Mouse (Mus musculus) forebrain, postnatal 0 days (tissue): ENCODE data around the gene Ssu72. TPM values are rescaled to one million over a fixed set of nuclear protein-coding genes. Genes with fewer than 3 reads are reported as not detected.
"Not testable (repeated sequence)": the region's sequence is repeated elsewhere in the genome, so short reads cannot be mapped to it uniquely, and the experiment has no call there.

Source experiments
- ATAC-seq: fragments of 200-750 bp; cut with Nextera tagmentation; 2 replicates; pipeline ENCODE4 v1.8.0; 2017; ENCODE audit warnings: mild to moderate bottlenecking, moderate library complexity
- DNase-seq: peaks from one replicate; pipeline ENCODE4 v3.0.0-alpha.2; 2015
- H3K27ac ChIP-seq: fragments of 300-500 bp; sonication (generic); 2 replicates; pipeline ENCODE4 v1.5.1; 2014; ENCODE audit warnings: low read depth, mild to moderate bottlenecking, antibody characterized with exemption, low read length, moderate library complexity, mixed read lengths
- H3K27me3 ChIP-seq: fragments of 300-500 bp; sonication (generic); 2 replicates; pipeline ENCODE4 v1.6.1; 2014; ENCODE audit warnings: mild to moderate bottlenecking, low read length, mixed read lengths; ENCODE audit not compliant: insufficient read depth
- H3K36me3 ChIP-seq: fragments of 300-500 bp; sonication (generic); 2 replicates; pipeline ENCODE4 v1.6.1; 2014; ENCODE audit warnings: mild to moderate bottlenecking, moderate library complexity; ENCODE audit not compliant: insufficient read depth
- H3K4me1 ChIP-seq: fragments of 300-500 bp; sonication (generic); 2 replicates; pipeline ENCODE4 v1.6.1; 2014; ENCODE audit warnings: antibody characterized with exemption; ENCODE audit not compliant: insufficient read depth
- H3K4me2 ChIP-seq: fragments of 300-500 bp; sonication (generic); 2 replicates; pipeline ENCODE4 v1.6.1; 2014; ENCODE audit warnings: low read depth, mild to moderate bottlenecking, moderate library complexity
- H3K4me3 ChIP-seq: fragments of 300-500 bp; sonication (generic); 2 replicates; pipeline ENCODE4 v1.5.1; 2014; ENCODE audit warnings: low read depth, low read length, mixed read lengths
- H3K9ac ChIP-seq: fragments of 300-500 bp; sonication (generic); 2 replicates; pipeline ENCODE4 v1.6.1; 2014; ENCODE audit warnings: mild to moderate bottlenecking
- H3K9me3 ChIP-seq: fragments of 300-500 bp; sonication (generic); 2 replicates; pipeline ENCODE4 v1.6.1; 2016; ENCODE audit warnings: low read length
- CTCF ChIP-seq: sonication (generic); IDR thresholded peaks from 2 replicates; pipeline ENCODE4 v1.5.1; 2016; ENCODE audit warnings: antibody characterized with exemption, control low read depth, low read depth
- WGBS: fragments of 180-500 bp; shearing (Covaris S2); extraction: QIAGEN DNeasy Blood & Tissue Kit; methylation state at CpG from one replicate; pipeline ENCODE4 v1.1.7; 2014; 5-methylcytosine and 5-hydroxymethylcytosine counted together
- polyA plus RNA-seq: library from polyadenylated mRNA; unstranded; fragments of >200 nt; fragmentation: Nextera tagmentation; extraction: Ambion mirVana; gene quantifications from 2 replicates; pipeline ENCODE4 v1.2.1, GENCODE M21; 2015
- total RNA-seq: library from RNA; depleted of rRNA; stranded (reverse); fragments of >200 nt; gene quantifications from 2 replicates; pipeline ENCODE4 v1.2.3, GENCODE M21; 2014

The Ssu72 gene
- total and polyA plus RNA-seq, 2 experiments from 2014 or later: 103 to 164 TPM

DNA sequence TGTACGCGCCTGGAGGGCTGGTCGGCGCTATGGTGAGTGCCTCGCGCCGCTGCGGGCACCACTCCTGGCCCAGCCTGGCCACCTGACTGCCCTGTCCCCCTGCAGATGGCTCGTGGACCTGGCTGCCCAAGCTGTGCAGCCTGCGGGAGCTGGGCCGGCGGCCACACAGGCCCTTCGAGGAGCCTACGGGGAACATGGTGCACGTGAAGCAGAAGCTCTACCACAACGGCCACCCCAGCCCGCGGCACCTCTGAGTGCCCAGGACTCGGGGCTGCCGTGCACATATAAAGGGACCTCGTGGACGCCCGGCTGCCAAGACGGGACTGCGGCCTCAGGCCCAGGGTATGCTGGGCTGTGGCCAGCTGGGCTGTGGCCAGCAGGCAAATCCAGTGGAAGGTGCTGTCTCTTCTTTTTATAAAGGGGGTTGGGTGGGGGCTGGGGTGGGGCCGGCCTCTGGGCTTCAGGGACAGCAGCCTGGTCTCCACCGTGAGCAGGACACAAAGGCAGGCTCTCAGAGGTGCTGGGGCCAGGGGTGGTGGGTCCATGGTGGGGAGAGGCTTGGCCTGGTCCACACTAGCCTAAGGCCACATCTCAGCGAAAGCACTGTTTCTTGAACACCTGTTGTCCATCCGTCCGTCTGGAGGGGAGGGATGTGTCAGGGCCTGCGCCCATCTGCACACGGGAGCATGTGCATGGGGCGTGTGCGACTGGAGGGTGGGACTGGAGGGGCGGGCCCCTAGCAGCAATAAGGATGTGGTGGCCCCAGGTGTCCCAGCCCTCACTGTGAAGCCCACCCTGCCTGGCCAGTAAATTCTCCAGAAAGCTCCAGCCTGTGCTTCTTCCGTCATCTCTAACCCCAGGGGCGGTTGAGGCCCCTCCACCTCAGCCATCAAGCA is 35.4 kb downstream of the Ssu72 start:
- no peak overlapping the region for H3K4me3 ChIP-seq
- WGBS: 68% methylated on average over 37 of the region's 37 CpGs
- ATAC-seq: no peak
- H3K27me3 ChIP-seq: no peaks in the 10 kb centered on the region
- peaks cover 14% of the 10 kb centered on the region; the same call in 1 of the 2 replicates for H3K4me1 ChIP-seq
- no peak for DNase-seq
- H3K36me3 ChIP-seq: peaks cover 74% of the 10 kb centered on the region
- no peak overlapping the region for H3K27ac ChIP-seq
- no peaks in the 10 kb centered on the region for H3K9me3 ChIP-seq
- no peak overlapping the region for H3K4me2 ChIP-seq
- no peak for TF ChIP-seq CTCF
- no peak overlapping the region for H3K9ac ChIP-seq

- H3K27me3 ChIP-seq, H3K4me2 ChIP-seq, H3K4me3 ChIP-seq, DNase-seq, H3K4me1 ChIP-seq, H3K9me3 ChIP-seq, ATAC-seq, H3K27ac ChIP-seq, H3K9ac ChIP-seq: not testable (repeated sequence)
- peaks cover 81% of the 10 kb centered on the region for H3K36me3 ChIP-seq
- 87% methylated on average over 10 of the region's 10 CpGs for WGBS
Observed at GRCm38 (mm10) chr4:155740681-155741080, 36.1 kb downstream of the Ssu72 start.

DNA sequence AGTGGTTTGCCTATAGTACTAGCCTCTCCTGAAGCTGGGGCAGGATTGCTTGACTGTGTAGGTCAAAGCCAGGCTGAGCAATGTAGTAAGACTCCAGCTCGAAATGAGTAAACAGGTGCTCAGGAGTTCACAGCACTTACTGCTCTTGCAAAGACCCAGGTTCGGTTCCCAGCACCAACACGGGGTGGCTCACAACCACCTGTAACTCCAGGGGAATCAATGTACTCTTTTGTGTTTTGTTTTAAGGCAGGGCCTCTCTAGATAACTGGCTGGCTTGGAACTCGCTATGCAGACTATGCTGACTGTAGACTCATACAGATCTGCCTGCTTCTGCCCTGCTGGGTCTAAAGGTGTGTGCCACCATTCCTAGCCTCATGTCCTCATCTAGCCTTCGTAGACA is 38.1 kb downstream of the Ssu72 start:
- WGBS: 96% methylated on average over 5 of the region's 5 CpGs
- H3K36me3 ChIP-seq: peaks cover 84% of the 10 kb centered on the region

GRCm38 (mm10) chr4:155744474-155744873 is 39.9 kb downstream of the Ssu72 start:
- H3K9ac ChIP-seq: no peak overlapping the region
- H3K27me3 ChIP-seq: no peaks in the 10 kb centered on the region
- no peak for ATAC-seq
- no peak overlapping the region for H3K4me2 ChIP-seq
- WGBS: 91% methylated on average over 8 of the region's 8 CpGs
- DNase-seq: no peak
- H3K4me1 ChIP-seq: no peaks in the 10 kb centered on the region
- H3K9me3 ChIP-seq: no peaks in the 10 kb centered on the region
- H3K4me3 ChIP-seq: no peak overlapping the region
- peaks cover 89% of the 10 kb centered on the region for H3K36me3 ChIP-seq
- TF ChIP-seq CTCF: no peak
- no peak overlapping the region for H3K27ac ChIP-seq

More for the DNA sequence above, 38.1 kb downstream of the Ssu72 start:
- Histone ChIP-seq H3K9me3 (no peaks in the 10 kb centered on the region), H3K4me2 (no peak overlapping the region), H3K27me3 (no peaks in the 10 kb centered on the region), H3K4me3 (no peak overlapping the region), H3K9ac (no peak overlapping the region), H3K4me1 (no peaks in the 10 kb centered on the region), H3K27ac (no peak overlapping the region)
- TF ChIP-seq CTCF: no peak
- no peak for ATAC-seq
- DNase-seq: no peak

GRCm38 (mm10) chr4:155745136-155745535 is 40.5 kb downstream of the Ssu72 start:
- ATAC-seq (no peak), DNase-seq (no peak)
- Histone ChIP-seq H3K4me1 (no peaks in the 10 kb centered on the region), H3K36me3 (peaks cover 89% of the 10 kb centered on the region), H3K27ac (no peak overlapping the region), H3K27me3 (no peaks in the 10 kb centered on the region), H3K4me3 (no peak overlapping the region), H3K9me3 (no peaks in the 10 kb centered on the region), H3K4me2 (no peak overlapping the region), H3K9ac (no peak overlapping the region)
- 92% methylated on average over 5 of the region's 5 CpGs for WGBS
- TF ChIP-seq CTCF: no peak

GRCm38 (mm10) chr4:155746036-155746548 is 41.5 kb downstream of the Ssu72 start:
- no peak for ATAC-seq
- Histone ChIP-seq H3K36me3 (peaks cover 88% of the 10 kb centered on the region), H3K9me3 (no peaks in the 10 kb centered on the region), H3K27me3 (no peaks in the 10 kb centered on the region), H3K4me3 (no peak overlapping the region), H3K4me2 (no peak overlapping the region), H3K4me1 (no peaks in the 10 kb centered on the region), H3K9ac (no peak overlapping the region), H3K27ac (no peak overlapping the region)
- TF ChIP-seq CTCF: no peak
- WGBS: 87% methylated on average over 8 of the region's 8 CpGs
- DNase-seq: no peak
